Mouse (Mus musculus): ENCODE data around the gene Brca2. TPM values are rescaled to one million over a fixed set of nuclear protein-coding genes. Genes with fewer than 3 reads are reported as not detected.
A peak's percentile ranks its signal among the peaks of the same experiment; 100 is the strongest.

Gene Brca2
- polyA plus RNA-seq, 1 experiment from 2014 or later: 25.4 TPM

DNA sequence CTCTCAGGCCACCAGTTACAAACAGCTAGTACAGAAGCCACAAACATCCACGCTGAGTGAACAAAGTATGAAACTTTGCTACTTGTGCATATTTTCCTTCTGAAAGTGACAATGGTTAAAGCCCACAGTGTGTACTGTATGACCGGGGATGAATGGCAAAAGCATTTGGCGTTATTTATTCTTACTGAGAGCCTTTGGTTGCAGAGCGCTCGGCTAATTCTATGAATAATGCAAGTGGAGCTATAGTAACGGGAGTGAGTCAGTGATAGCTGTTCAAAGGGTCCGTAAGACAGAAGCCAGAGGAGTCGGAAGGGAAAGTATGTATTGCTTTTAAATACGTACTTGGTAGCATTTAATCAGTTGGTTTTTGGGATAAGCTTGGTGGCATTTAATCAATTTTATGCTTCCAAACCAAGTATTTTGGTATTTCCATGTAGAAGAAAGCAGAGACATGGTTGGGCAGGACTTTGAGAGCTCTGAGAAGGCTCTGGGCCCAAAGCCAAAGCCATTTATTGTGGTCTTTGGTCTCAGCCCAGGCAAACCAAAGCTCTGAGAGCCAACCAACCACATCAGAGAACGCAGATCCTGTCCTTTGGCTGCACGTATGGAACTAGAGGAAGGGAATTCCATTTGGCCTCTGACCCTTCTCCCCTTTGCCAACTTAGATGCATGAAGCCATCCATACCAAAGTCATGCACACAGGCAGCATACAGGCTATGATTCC lies 48.2 kb downstream of the Brca2 start:
- H3K4me1 ChIP-seq (ENCODE audit: control insufficient read depth, insufficient read depth, low read length): no peaks in the 10 kb centered on the region
- peaks cover 23% of the 10 kb centered on the region; the same call in 1 of the 2 replicates for H3K36me3 ChIP-seq (ENCODE audit: control insufficient read depth, insufficient read depth, low read length)
- H3K27ac ChIP-seq (ENCODE audit: low read length): no peak overlapping the region
- H3K9ac ChIP-seq (replicated peaks; ENCODE audit: low read depth, low read length): no peak overlapping the region
- no peak for ATAC-seq (ENCODE audit: insufficient number of reproducible peaks, insufficient read depth, low FRiP score, low read depth)
- H3K27me3 ChIP-seq (ENCODE audit: control insufficient read depth, insufficient read depth, low read length): no peaks in the 10 kb centered on the region
- H3K9me3 ChIP-seq (ENCODE audit: control insufficient read depth, low read depth, low read length): no peaks in the 10 kb centered on the region
- 87% methylated on average over 11 of the region's 11 CpGs for WGBS
- H3K4me2 ChIP-seq (replicated peaks; ENCODE audit: low read depth, low read length): no peak overlapping the region
- no peak overlapping the region for H3K4me3 ChIP-seq (ENCODE audit: low read depth, low read length)

DNA sequence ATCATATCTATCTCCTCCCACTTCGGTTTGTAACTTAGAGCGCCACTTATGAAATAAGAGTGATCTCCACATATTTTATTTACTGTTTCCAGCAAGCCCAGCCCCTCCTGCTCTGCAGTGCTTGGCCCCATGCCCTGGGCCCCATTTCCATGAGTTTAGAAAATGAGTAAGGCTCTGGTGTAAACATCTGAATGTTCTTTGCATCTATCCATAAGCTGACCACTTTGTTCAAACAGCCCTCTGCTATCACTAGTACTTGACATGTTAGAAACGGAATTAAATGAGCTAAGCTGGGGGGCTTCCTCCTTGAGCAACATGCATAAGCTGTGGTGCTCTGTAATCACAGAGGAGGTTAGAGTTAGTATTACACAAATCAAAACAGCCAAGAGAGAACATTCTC lies 52.0 kb downstream of the Brca2 start:
- no peak overlapping the region for H3K9ac ChIP-seq (replicated peaks; ENCODE audit: low read depth, low read length)
- H3K36me3 ChIP-seq (ENCODE audit: control insufficient read depth, insufficient read depth, low read length): peaks cover 6% of the 10 kb centered on the region; the same call in 1 of the 2 replicates
- ATAC-seq (ENCODE audit: insufficient number of reproducible peaks, insufficient read depth, low FRiP score, low read depth): peak; percentile 43; the same call in 1 of the 2 replicates
- no peak overlapping the region for H3K4me2 ChIP-seq (replicated peaks; ENCODE audit: low read depth, low read length)
- H3K4me1 ChIP-seq (ENCODE audit: control insufficient read depth, insufficient read depth, low read length): no peaks in the 10 kb centered on the region
- 41% methylated on average over 3 of the region's 3 CpGs for WGBS
- no peaks in the 10 kb centered on the region for H3K9me3 ChIP-seq (ENCODE audit: control insufficient read depth, low read depth, low read length)
- H3K27ac ChIP-seq (ENCODE audit: low read length): peak overlapping the region; percentile 12; the same call in 1 of the 2 replicates
- H3K4me3 ChIP-seq (ENCODE audit: low read depth, low read length): no peak overlapping the region
- no peaks in the 10 kb centered on the region for H3K27me3 ChIP-seq (ENCODE audit: control insufficient read depth, insufficient read depth, low read length)

DNA sequence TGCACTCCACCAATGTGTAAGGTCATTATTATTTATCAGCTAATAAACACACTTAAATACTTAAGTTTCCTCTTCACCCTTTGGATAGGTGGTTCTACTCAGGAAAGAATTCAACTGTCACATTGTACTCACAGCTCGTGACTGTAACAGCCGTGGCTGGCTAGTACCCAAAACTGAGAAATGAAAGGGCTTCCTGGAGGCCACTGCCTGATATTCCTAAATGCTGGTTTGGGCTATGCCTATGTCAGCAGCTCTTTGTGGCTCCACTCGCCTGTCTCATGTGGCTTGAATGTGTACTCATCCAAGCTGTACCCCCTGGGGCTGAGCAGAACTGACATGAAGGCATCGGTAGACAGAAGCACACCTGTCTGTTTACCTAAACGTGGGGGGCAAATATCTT lies 52.5 kb downstream of the Brca2 start:
- no peak overlapping the region for H3K4me2 ChIP-seq (replicated peaks; ENCODE audit: low read depth, low read length)
- H3K27ac ChIP-seq (ENCODE audit: low read length): peak overlapping the region; percentile 12; the same call in 1 of the 2 replicates
- H3K9me3 ChIP-seq (ENCODE audit: control insufficient read depth, low read depth, low read length): no peaks in the 10 kb centered on the region
- H3K27me3 ChIP-seq (ENCODE audit: control insufficient read depth, insufficient read depth, low read length): no peaks in the 10 kb centered on the region
- no peak overlapping the region for H3K4me3 ChIP-seq (ENCODE audit: low read depth, low read length)
- 59% methylated on average over 5 of the region's 5 CpGs for WGBS
- H3K4me1 ChIP-seq (ENCODE audit: control insufficient read depth, insufficient read depth, low read length): no peaks in the 10 kb centered on the region
- H3K36me3 ChIP-seq (ENCODE audit: control insufficient read depth, insufficient read depth, low read length): peaks cover 5% of the 10 kb centered on the region; the same call in 1 of the 2 replicates
- no peak overlapping the region for H3K9ac ChIP-seq (replicated peaks; ENCODE audit: low read depth, low read length)
- ATAC-seq (ENCODE audit: insufficient number of reproducible peaks, insufficient read depth, low FRiP score, low read depth): no peak

DNA sequence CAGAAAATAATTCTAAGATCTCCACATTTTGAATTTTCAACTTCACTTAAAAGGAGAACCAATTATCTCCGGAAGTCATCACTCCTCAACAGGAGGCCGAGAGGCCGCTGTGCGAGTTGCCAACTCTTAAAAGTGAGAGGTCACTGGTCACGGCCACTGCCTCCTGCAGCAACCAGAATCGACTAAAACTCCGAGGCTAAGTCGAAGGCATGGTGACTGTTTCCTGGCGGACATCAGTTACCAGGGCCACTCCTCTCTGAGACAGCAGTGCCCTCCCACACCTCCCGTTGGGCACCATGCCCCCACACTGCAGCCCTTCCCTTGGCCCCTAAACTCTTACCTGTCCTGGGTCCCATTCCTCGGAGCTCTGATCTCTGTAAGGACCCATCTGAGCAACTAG lies 54.4 kb downstream of the Brca2 start:
- H3K4me1 ChIP-seq (ENCODE audit: control insufficient read depth, insufficient read depth, low read length): no peaks in the 10 kb centered on the region
- H3K9me3 ChIP-seq (ENCODE audit: control insufficient read depth, low read depth, low read length): no peaks in the 10 kb centered on the region
- no peak for ATAC-seq (ENCODE audit: insufficient number of reproducible peaks, insufficient read depth, low FRiP score, low read depth)
- 83% methylated on average over 11 of the region's 11 CpGs for WGBS
- H3K9ac ChIP-seq (replicated peaks; ENCODE audit: low read depth, low read length): no peak overlapping the region
- H3K27ac ChIP-seq (ENCODE audit: low read length): no peak overlapping the region
- H3K4me2 ChIP-seq (replicated peaks; ENCODE audit: low read depth, low read length): no peak overlapping the region
- no peak overlapping the region for H3K4me3 ChIP-seq (ENCODE audit: low read depth, low read length)
- H3K36me3 ChIP-seq (ENCODE audit: control insufficient read depth, insufficient read depth, low read length): no peaks in the 10 kb centered on the region
- no peaks in the 10 kb centered on the region for H3K27me3 ChIP-seq (ENCODE audit: control insufficient read depth, insufficient read depth, low read length)

DNA sequence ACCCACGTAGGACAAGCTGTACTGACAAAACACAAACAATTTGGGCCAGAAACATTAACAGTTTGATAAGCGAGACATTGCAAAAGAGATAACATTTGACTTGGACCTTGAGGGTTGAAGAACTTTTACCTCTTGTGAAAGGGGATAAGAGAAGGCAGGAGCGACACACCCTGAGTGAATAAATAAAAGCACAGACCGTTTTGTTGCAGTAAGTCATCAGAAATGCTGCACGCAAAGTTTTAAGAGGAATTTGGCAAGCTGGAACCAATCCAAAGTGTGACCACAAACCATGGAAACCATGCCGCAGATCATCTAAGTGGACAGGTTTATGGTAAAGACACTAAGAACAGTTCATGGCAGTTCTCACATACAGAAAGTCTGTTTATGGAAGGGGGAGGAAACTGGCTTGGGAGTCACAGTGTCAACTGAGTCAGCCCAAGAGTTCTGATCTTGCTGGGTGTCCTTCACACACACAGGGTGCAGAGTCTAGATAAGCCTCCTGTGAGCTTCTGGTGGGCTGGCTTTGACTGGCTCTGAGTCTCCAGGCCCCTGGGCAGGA lies 56.3 kb downstream of the Brca2 start:
- WGBS: 53% methylated on average over 6 of the region's 6 CpGs

DNA sequence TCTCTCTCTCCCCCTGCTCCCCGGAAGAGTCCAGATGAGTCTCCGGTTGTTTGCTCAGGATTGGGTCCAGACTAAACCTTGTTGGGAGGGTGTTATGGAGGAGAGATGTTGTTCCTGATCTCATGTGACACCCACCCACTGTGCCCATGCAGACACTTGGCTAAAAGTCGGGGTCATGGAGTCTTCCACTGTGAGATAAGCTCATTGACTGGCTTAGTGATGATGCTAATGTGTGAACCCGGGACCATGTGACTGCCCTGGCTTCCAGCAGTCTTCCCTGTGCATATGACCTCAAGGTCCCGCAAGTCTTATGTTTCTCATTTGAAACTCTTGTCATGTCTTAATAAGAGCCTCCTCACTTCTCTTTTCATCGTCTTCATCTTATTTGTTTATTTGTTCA lies 58.8 kb downstream of the Brca2 start:
- H3K27me3 ChIP-seq (ENCODE audit: control insufficient read depth, insufficient read depth, low read length): no peaks in the 10 kb centered on the region
- 0 out of 2 replicates have a peak, but pooled peaks cover 3% of the 10 kb centered on the region for H3K4me1 ChIP-seq (ENCODE audit: control insufficient read depth, insufficient read depth, low read length)
- H3K9me3 ChIP-seq (ENCODE audit: control insufficient read depth, low read depth, low read length): no peaks in the 10 kb centered on the region
- H3K4me2 ChIP-seq (replicated peaks; ENCODE audit: low read depth, low read length): no peak overlapping the region
- H3K27ac ChIP-seq (ENCODE audit: low read length): no peak overlapping the region
- WGBS: 70% methylated on average over 6 of the region's 6 CpGs
- H3K36me3 ChIP-seq (ENCODE audit: control insufficient read depth, insufficient read depth, low read length): no peaks in the 10 kb centered on the region
- H3K9ac ChIP-seq (replicated peaks; ENCODE audit: low read depth, low read length): no peak overlapping the region
- H3K4me3 ChIP-seq (ENCODE audit: low read depth, low read length): no peak overlapping the region
- ATAC-seq (ENCODE audit: insufficient number of reproducible peaks, insufficient read depth, low FRiP score, low read depth): no peak

More for the DNA sequence above, 56.3 kb downstream of the Brca2 start:
- Histone ChIP-seq H3K4me2 (replicated peaks; ENCODE audit: low read depth, low read length) (no peak overlapping the region), H3K36me3 (ENCODE audit: control insufficient read depth, insufficient read depth, low read length) (no peaks in the 10 kb centered on the region), H3K4me3 (ENCODE audit: low read depth, low read length) (no peak overlapping the region), H3K4me1 (ENCODE audit: control insufficient read depth, insufficient read depth, low read length) (no peaks in the 10 kb centered on the region), H3K27me3 (ENCODE audit: control insufficient read depth, insufficient read depth, low read length) (no peaks in the 10 kb centered on the region), H3K9ac (replicated peaks; ENCODE audit: low read depth, low read length) (no peak overlapping the region), H3K27ac (ENCODE audit: low read length) (no peak overlapping the region), H3K9me3 (ENCODE audit: control insufficient read depth, low read depth, low read length) (no peaks in the 10 kb centered on the region)
- ATAC-seq (ENCODE audit: insufficient number of reproducible peaks, insufficient read depth, low FRiP score, low read depth): no peak; the same call in 1 of the 2 replicates

DNA sequence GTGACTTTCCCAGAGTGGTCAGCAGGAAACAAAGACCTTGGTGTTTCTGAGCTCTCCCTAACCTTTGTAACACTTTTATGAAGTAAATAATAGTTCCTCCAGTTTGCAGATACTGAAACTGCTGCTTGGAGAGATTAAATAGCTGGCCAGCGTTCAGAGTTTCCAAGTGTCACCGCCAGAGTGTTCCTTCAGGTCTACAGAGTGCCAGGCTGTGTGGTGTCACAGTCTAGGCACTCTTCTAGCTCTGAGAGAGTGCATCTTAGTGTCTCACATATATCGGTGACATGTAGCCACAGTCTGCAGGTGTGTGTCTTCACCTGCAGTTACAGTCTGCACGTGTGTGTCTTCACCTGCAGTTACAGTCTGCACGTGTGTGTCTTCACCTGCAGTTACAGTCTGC lies 60.8 kb downstream of the Brca2 start:
- Histone ChIP-seq H3K4me3 (ENCODE audit: low read depth, low read length) (no peak overlapping the region), H3K4me1 (ENCODE audit: control insufficient read depth, insufficient read depth, low read length) (0 out of 2 replicates have a peak, but pooled peaks cover 3% of the 10 kb centered on the region), H3K4me2 (replicated peaks; ENCODE audit: low read depth, low read length) (no peak overlapping the region), H3K27ac (ENCODE audit: low read length) (no peak overlapping the region), H3K36me3 (ENCODE audit: control insufficient read depth, insufficient read depth, low read length) (no peaks in the 10 kb centered on the region), H3K9me3 (ENCODE audit: control insufficient read depth, low read depth, low read length) (no peaks in the 10 kb centered on the region), H3K27me3 (ENCODE audit: control insufficient read depth, insufficient read depth, low read length) (no peaks in the 10 kb centered on the region), H3K9ac (replicated peaks; ENCODE audit: low read depth, low read length) (no peak overlapping the region)
- ATAC-seq (ENCODE audit: insufficient number of reproducible peaks, insufficient read depth, low FRiP score, low read depth): no peak
- WGBS: 83% methylated on average over 5 of the region's 5 CpGs

DNA sequence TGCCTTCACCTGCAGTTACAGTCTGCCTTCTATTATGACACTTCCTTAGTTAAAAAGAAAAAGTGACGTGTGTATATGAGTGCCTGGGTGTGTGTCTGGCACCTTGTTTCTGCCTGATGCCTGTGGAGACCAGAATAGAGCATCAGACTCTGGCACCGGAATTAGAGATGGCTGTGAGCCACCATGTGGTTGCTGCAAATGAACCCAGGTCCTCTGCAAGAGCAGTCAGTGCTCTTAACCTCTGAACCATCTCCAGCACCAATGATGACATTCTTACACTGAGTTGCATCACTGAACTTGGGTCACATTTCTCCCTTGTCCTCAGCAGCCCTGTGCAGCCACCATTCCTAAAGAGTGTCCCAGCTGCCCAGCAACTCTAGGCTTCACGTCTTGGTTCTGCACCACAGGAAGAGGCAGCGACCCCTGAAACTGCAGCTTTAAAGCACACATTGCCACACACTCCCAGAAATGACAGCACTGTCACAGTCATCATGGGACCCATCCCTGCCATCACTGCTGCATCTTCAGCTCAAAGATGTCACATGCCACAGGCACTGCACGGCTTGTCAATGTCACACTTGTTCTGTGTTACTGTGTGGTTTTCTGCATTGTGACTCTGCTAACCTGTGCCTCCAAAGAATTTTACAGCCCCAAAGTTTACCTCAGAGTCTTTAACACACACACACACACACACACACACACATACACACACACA lies 61.3 kb downstream of the Brca2 start:
- no peaks in the 10 kb centered on the region for H3K36me3 ChIP-seq (ENCODE audit: control insufficient read depth, insufficient read depth, low read length)
- H3K27me3 ChIP-seq (ENCODE audit: control insufficient read depth, insufficient read depth, low read length): no peaks in the 10 kb centered on the region
- H3K9ac ChIP-seq (replicated peaks; ENCODE audit: low read depth, low read length): no peak overlapping the region
- no peak for ATAC-seq (ENCODE audit: insufficient number of reproducible peaks, insufficient read depth, low FRiP score, low read depth)
- no peaks in the 10 kb centered on the region for H3K9me3 ChIP-seq (ENCODE audit: control insufficient read depth, low read depth, low read length)
- 0 out of 2 replicates have a peak, but pooled peaks cover 3% of the 10 kb centered on the region for H3K4me1 ChIP-seq (ENCODE audit: control insufficient read depth, insufficient read depth, low read length)
- H3K27ac ChIP-seq (ENCODE audit: low read length): no peak overlapping the region
- H3K4me3 ChIP-seq (ENCODE audit: low read depth, low read length): no peak overlapping the region
- no peak overlapping the region for H3K4me2 ChIP-seq (replicated peaks; ENCODE audit: low read depth, low read length)
- WGBS: 69% methylated on average over 5 of the region's 5 CpGs

All from stomach, embryonic 14.5 days (tissue).